Mouse (Mus musculus) ES-Bruce4 (cell line): ENCODE results near the gene Sox6. TPM values are rescaled to one million over a fixed set of nuclear protein-coding genes. Genes with fewer than 3 reads are reported as not detected.

ENCODE experiments used
- H3K27ac ChIP-seq: 2 replicates; pipeline ENCODE4 v1.5.1; 2012; ENCODE audit warnings: low read length, inconsistent platforms; ENCODE audit not compliant: insufficient read depth
- H3K27me3 ChIP-seq: 2 replicates; pipeline ENCODE4 v1.6.1; 2012; ENCODE audit warnings: mild to moderate bottlenecking, low read length, inconsistent platforms; ENCODE audit not compliant: control insufficient read depth, poor library complexity, insufficient read depth, severe bottlenecking
- H3K36me3 ChIP-seq: 2 replicates; pipeline ENCODE4 v1.6.1; 2012; ENCODE audit warnings: inconsistent platforms, mild to moderate bottlenecking, low read length, moderate library complexity; ENCODE audit not compliant: control insufficient read depth, poor library complexity, insufficient read depth, severe bottlenecking
- H3K4me1 ChIP-seq: one replicate; pipeline ENCODE4 v1.8.1; 2011; ENCODE audit warnings: low read length; ENCODE audit not compliant: control insufficient read depth, insufficient read depth
- H3K4me3 ChIP-seq: 2 replicates; pipeline ENCODE4 v1.5.1; 2011; ENCODE audit warnings: low read depth, mild to moderate bottlenecking, low read length
- H3K9ac ChIP-seq: 2 replicates; pipeline ENCODE4 v1.6.1; 2012; ENCODE audit warnings: low read depth, mild to moderate bottlenecking, inconsistent platforms; ENCODE audit not compliant: poor library complexity, severe bottlenecking
- H3K9me3 ChIP-seq: replicated peaks from 2 replicates; pipeline ENCODE4 v1.6.1; 2012; ENCODE audit warnings: mild to moderate bottlenecking, low read length, inconsistent platforms; ENCODE audit not compliant: control insufficient read depth, poor library complexity, insufficient read depth, severe bottlenecking
- CTCF ChIP-seq: IDR thresholded peaks from one replicate; pipeline ENCODE4 v1.8.1; 2011; ENCODE audit warnings: low read depth, low read length
- EP300 ChIP-seq: IDR thresholded peaks from 2 replicates; pipeline ENCODE4 v1.6.1; 2011; ENCODE audit warnings: low read depth, low read length; ENCODE audit not compliant: insufficient read depth
- POLR2A ChIP-seq: IDR thresholded peaks from one replicate; pipeline ENCODE4 v1.8.1; 2011; ENCODE audit warnings: low read length; ENCODE audit not compliant: insufficient read depth
- polyA plus RNA-seq: library from polyadenylated mRNA; stranded (reverse); fragments of >200 nt; gene quantifications from 2 replicates; pipeline ENCODE4 v1.2.4, GENCODE M21; 2011; ENCODE audit warnings: low read depth; ENCODE audit not compliant: missing spikeins, insufficient read depth, insufficient read length

Sox6 gene
- polyA plus RNA-seq, 1 experiment: 0.88 TPM

- TF ChIP-seq EP300: no peak
- no peak for TF ChIP-seq POLR2A
- no peak for TF ChIP-seq CTCF
Observed at GRCm38 (mm10) chr7:115946559-115946958, 92.0 kb downstream of the Sox6 start.

GRCm38 (mm10) chr7:115945516-115945915 is 93.1 kb downstream of the Sox6 start:
- no peak overlapping the region for H3K27ac ChIP-seq
- H3K27me3 ChIP-seq: no peaks in the 10 kb centered on the region
- H3K36me3 ChIP-seq: no peaks in the 10 kb centered on the region
- TF ChIP-seq POLR2A: no peak
- no peak for TF ChIP-seq EP300
- no peak for TF ChIP-seq CTCF
- no peak overlapping the region for H3K4me3 ChIP-seq
- H3K9ac ChIP-seq: no peak overlapping the region
- no peaks in the 10 kb centered on the region for H3K4me1 ChIP-seq
- H3K9me3 ChIP-seq: no peaks in the 10 kb centered on the region

More at GRCm38 (mm10) chr7:115946559-115946958, 92.0 kb downstream of the Sox6 start:
- no peak overlapping the region for H3K4me3 ChIP-seq
- no peaks in the 10 kb centered on the region for H3K27me3 ChIP-seq
- H3K36me3 ChIP-seq: no peaks in the 10 kb centered on the region
- no peak overlapping the region for H3K27ac ChIP-seq
- H3K9ac ChIP-seq: no peak overlapping the region
- H3K9me3 ChIP-seq: no peaks in the 10 kb centered on the region
- H3K4me1 ChIP-seq: no peaks in the 10 kb centered on the region

GRCm38 (mm10) chr7:115944250-115944649 is 94.3 kb downstream of the Sox6 start:
- Histone ChIP-seq H3K27me3 (no peaks in the 10 kb centered on the region), H3K9ac (no peak overlapping the region), H3K4me1 (no peaks in the 10 kb centered on the region), H3K4me3 (no peak overlapping the region), H3K36me3 (no peaks in the 10 kb centered on the region), H3K27ac (no peak overlapping the region), H3K9me3 (no peaks in the 10 kb centered on the region)
- TF ChIP-seq POLR2A (no peak), CTCF (no peak), EP300 (no peak)

- no peaks in the 10 kb centered on the region for H3K4me1 ChIP-seq
- TF ChIP-seq CTCF (no peak), POLR2A (no peak), EP300 (no peak)
- no peak overlapping the region for H3K27ac ChIP-seq
- no peaks in the 10 kb centered on the region for H3K27me3 ChIP-seq
- H3K4me3 ChIP-seq: no peak overlapping the region
- H3K9ac ChIP-seq: no peak overlapping the region
- no peaks in the 10 kb centered on the region for H3K36me3 ChIP-seq
- no peaks in the 10 kb centered on the region for H3K9me3 ChIP-seq
Observed at GRCm38 (mm10) chr7:115941766-115942165, 96.8 kb downstream of the Sox6 start.

GRCm38 (mm10) chr7:115939292-115939691 is 99.3 kb downstream of the Sox6 start:
- H3K36me3 ChIP-seq: no peaks in the 10 kb centered on the region
- H3K4me1 ChIP-seq: no peaks in the 10 kb centered on the region
- H3K27me3 ChIP-seq: no peaks in the 10 kb centered on the region
- H3K4me3 ChIP-seq: no peak overlapping the region
- no peaks in the 10 kb centered on the region for H3K9me3 ChIP-seq
- TF ChIP-seq CTCF: no peak
- TF ChIP-seq POLR2A: no peak
- no peak overlapping the region for H3K27ac ChIP-seq
- no peak overlapping the region for H3K9ac ChIP-seq

- Histone ChIP-seq H3K36me3 (no peaks in the 10 kb centered on the region), H3K4me3 (no peak overlapping the region), H3K4me1 (no peaks in the 10 kb centered on the region), H3K9me3 (no peaks in the 10 kb centered on the region), H3K27ac (no peak overlapping the region), H3K27me3 (no peaks in the 10 kb centered on the region), H3K9ac (no peak overlapping the region)
- TF ChIP-seq POLR2A (no peak), CTCF (no peak), EP300 (no peak)
Observed at GRCm38 (mm10) chr7:115936908-115937307, 101.7 kb downstream of the Sox6 start.
